Mouse (Mus musculus) c-Kit-positive CD71-negative TER-119-negative erythroid progenitor cells, embryonic 14.5 days (primary cell): Measurements from ENCODE around the gene Hipk2.

Experiments
- DNase-seq: peaks from one replicate; pipeline ENCODE4 v3.0.0-alpha.2; 2013; ENCODE audit warnings: low read depth

Hipk2 gene

GRCm38 (mm10) chr6:38792966-38793365 lies 83.0 kb downstream of the Hipk2 start:
- no peak for DNase-seq

DNA sequence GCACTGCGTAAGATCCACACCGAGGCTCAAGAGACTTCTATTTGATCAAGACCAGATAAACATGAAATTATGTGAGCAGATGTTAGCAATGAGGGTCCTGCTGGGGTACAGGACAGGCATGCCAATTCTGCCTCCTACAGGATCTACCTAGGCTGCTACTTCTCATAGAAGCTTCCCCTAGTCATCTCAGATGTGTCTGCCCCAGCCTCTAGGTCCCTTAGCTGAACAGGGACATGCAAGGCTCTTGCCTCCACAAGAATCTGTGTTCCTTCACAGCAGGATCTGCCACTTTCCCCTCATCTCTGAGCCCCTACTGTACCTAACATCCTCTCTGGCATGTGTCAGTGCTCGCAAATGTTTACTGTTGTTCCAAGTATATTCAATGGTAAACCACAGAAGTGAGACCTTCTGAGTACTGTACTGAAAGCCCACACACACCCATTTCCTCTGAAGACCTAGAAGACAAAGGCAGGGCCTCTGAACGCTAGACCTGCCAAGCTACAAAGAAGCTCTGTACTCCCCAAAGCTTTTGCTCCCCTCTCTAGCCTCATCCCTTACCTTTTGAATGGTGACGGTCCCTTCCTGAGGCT lies 86.6 kb downstream of the Hipk2 start:
- no peak for DNase-seq

- DNase-seq, result no peak
Observed at GRCm38 (mm10) chr6:38787811-38788509, 88.0 kb downstream of the Hipk2 start.

GRCm38 (mm10) chr6:38787134-38787533 lies 88.8 kb downstream of the Hipk2 start:
- no peak for DNase-seq

DNA sequence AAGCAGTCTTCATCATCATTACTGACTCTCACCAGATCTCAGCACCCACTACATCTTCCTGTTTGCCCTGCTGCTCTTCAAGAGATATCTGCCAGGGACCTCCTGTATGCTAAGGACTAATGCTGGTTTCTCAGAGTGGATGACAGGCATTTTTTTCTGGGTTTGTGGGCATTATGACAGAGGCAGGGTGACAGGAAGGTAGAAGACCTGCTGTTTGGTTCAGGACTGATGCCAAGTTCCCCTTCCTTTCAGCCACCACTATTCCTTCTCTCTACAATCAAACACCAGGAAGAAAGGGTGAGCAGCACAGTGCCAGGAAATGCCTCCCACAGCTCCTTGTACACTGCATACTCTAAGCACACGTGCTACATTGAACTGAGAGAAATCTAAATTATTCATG lies 90.2 kb downstream of the Hipk2 start:
- DNase-seq, result no peak

DNA sequence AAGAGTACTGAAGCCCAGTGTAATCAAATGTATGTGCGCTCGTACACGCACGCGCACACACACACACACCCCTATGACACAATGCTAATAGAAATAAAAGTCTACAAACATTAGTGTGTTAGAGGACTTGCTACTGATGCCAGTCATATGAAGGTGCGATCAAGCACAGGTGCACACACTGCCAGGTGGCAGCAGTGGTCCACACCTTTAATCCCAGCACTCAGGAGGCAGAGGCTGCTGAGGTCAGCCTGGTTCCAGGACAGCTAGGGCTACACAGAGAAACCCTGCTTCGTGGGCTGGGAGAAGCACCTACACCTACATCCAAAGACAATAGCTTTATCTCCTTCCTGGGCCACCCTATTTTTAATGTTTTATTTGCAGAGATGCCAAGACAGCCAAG lies 96.6 kb downstream of the Hipk2 start:
- no peak for DNase-seq

- peak; percentile 29 for DNase-seq
Observed at GRCm38 (mm10) chr6:38778887-38779286, 97.1 kb downstream of the Hipk2 start.

GRCm38 (mm10) chr6:38776000-38776584 lies 99.9 kb downstream of the Hipk2 start:
- no peak for DNase-seq

- no peak for DNase-seq
Observed at GRCm38 (mm10) chr6:38772836-38773518, 103.0 kb downstream of the Hipk2 start.

- no peak for DNase-seq
Observed at GRCm38 (mm10) chr6:38771061-38771667, 104.8 kb downstream of the Hipk2 start.

- no peak for DNase-seq
Observed at GRCm38 (mm10) chr6:38769627-38770026, 106.3 kb downstream of the Hipk2 start.

- no peak for DNase-seq
Observed at GRCm38 (mm10) chr6:38762588-38763265, 113.2 kb downstream of the Hipk2 start.

- DNase-seq, result no peak
Observed at GRCm38 (mm10) chr6:38762006-38762405, 114.0 kb downstream of the Hipk2 start.

DNA sequence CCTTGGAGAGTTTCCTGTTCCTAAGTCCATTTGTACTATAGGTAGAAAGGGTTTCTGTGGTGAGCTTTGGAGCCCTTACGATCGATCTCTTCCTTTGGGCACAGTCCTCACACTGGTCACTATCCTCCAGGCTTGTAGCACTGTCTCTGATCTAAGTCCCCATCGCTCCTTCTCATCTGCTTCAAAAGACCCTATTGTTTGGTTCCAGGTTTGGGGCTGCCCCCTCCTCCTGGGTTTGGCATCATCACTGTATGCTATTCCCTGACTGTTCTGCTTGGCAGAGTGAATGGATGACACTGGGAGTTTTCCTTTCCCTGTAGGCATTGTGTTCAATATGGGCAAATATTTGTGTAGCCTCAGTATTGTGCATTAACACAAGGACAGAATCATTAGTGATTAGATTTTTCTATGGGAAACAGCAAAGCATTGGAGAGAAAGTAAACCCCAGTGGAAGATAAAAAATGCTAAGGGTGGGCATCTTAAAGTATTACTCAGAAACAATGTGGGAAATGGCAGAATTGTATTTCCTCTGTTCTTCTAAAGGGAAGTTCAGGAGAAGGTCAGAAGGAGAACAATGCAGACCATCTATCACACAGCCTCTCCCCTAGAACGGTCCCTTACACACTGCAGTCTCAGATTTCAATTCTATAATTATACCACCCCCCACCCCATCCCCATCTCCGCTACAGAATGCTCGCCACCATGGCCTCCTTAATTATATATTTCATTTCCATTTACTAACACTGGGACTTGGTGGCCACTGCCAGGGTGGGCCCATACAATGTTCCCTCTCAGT lies 114.9 kb downstream of the Hipk2 start:
- DNase-seq, result no peak

GRCm38 (mm10) chr6:38759922-38760620 lies 115.9 kb downstream of the Hipk2 start:
- DNase-seq, result no peak

DNA sequence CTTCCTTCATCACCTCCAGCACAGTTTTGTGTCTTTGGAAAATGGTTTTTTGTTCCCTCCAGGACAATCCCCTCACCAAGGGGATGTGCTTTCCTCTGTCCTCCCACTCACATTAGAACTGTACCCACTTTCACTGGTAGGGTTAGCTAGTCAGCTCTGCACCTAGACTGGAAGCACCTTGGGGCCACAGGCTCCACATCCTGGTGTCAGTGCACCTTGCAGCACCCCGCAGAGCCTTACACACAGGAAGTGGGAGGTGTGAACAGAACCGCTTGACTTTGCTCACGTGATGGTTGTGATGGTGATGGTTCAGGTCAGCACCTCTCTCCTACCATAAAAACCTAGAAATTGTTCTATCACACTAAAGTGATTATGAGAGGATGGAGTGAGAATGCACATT lies 116.8 kb downstream of the Hipk2 start:
- DNase-seq, result no peak

DNA sequence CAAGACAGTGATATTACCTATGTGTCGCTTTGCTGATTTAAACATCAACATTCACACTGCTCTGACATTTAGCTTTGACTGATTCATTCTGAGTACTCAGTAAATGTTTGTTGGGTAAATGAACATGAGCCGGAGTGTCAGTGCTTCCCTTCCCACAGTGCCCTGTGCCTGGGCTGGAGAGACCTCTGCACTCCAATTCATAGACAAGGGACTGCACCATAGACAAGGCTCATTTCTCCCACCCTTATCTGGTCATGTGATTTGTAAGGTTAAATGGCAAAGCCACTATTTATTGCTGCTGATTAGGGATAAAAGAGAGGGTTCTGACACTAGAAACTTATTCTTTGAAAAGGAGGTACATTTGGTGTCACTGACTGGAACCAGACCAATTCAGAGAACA lies 118.4 kb downstream of the Hipk2 start:
- DNase-seq, result no peak

DNA sequence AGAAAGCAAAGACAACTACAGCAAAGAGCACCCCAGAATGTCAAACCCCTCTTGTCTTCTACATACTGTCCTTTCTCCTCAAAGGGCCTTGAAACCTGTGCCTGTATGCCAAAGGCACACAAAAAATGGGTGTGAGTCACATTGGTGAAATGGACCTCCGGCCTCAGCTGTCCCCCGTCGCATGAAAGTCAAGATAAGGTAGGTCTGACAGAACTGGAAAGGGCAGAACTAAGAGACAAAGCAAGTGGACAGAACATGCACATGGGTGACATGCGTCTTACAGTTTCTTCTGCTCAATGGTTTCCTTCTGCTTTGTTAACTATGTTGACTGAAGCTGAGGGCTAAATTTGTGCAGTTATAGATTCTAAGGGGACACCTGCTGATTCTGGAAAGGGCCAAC lies 119.0 kb downstream of the Hipk2 start:
- no peak for DNase-seq

GRCm38 (mm10) chr6:38755961-38756360 lies 120.0 kb downstream of the Hipk2 start:
- DNase-seq, result no peak

GRCm38 (mm10) chr6:38755188-38755587 lies 120.8 kb downstream of the Hipk2 start:
- DNase-seq, result no peak

DNA sequence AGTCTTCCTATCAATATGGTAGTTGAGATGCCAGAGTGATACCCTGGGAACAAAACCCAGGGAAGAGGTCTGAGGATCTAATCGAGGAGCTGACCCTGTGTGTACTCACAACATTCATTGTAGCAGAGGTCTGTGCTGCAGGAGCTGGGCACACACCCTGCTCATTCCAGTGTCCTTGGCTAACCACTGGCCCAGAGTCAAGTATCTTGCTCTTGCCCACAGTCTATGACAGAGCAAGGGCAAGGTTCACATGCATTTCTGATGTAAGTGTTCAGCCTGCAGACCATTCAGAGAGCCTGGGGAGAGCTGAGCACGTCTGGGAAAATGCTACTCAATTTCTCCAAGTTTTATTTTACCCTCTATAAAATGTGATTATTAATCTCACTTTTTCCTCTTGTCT lies 122.2 kb downstream of the Hipk2 start:
- no peak for DNase-seq
